Mouse (Mus musculus) neural tube, embryonic 11.5 days (tissue): ENCODE measurements at regions not wholly inside any gene's neighbourhood (a gene's known extent, or its start where the extent isn't known, plus 50 kb on each side); places are given as distances from the start of the nearest gene placed in this dataset.

Experiments used
- ATAC-seq: fragments of 200-750 bp; cut with Nextera tagmentation; 2 replicates; pipeline ENCODE4 v1.8.0; 2017; ENCODE audit warnings: moderate number of reproducible peaks, mild to moderate bottlenecking, moderate TSS enrichment, moderate library complexity; ENCODE audit not compliant: insufficient read depth, low FRiP score, low TSS enrichment
- DNase-seq: peaks from one replicate; pipeline ENCODE4 v3.0.0-alpha.2; 2015; ENCODE audit warnings: low spot score
- H3K27ac ChIP-seq: fragments of 300-500 bp; sonication (generic); 2 replicates; pipeline ENCODE4 v1.5.1; 2014; ENCODE audit warnings: low read depth, mild to moderate bottlenecking, low read length
- H3K27me3 ChIP-seq: fragments of 300-500 bp; sonication (generic); 2 replicates; pipeline ENCODE4 v1.6.1; 2014; ENCODE audit warnings: mild to moderate bottlenecking, low read length, mixed read lengths; ENCODE audit not compliant: control insufficient read depth, insufficient read depth
- H3K36me3 ChIP-seq: fragments of 300-500 bp; sonication (generic); 2 replicates; pipeline ENCODE4 v1.6.1; 2014; ENCODE audit warnings: mild to moderate bottlenecking, low read length, moderate library complexity, mixed read lengths; ENCODE audit not compliant: control insufficient read depth, insufficient read depth
- H3K4me1 ChIP-seq: fragments of 300-500 bp; sonication (generic); 2 replicates; pipeline ENCODE4 v1.6.1; 2014; ENCODE audit warnings: low read length, mixed read lengths; ENCODE audit not compliant: control insufficient read depth, insufficient read depth
- H3K4me2 ChIP-seq: fragments of 300-500 bp; sonication (generic); 2 replicates; pipeline ENCODE4 v1.6.1; 2014; ENCODE audit warnings: low read depth, mild to moderate bottlenecking, moderate library complexity
- H3K4me3 ChIP-seq: fragments of 300-500 bp; sonication (generic); 2 replicates; pipeline ENCODE4 v1.5.1; 2014; ENCODE audit warnings: low read depth, low read length
- H3K9ac ChIP-seq: fragments of 300-500 bp; sonication (generic); 2 replicates; pipeline ENCODE4 v1.6.1; 2014; ENCODE audit warnings: mild to moderate bottlenecking, low read length
- H3K9me3 ChIP-seq: fragments of 300-500 bp; sonication (generic); 2 replicates; pipeline ENCODE4 v1.6.1; 2016; ENCODE audit warnings: low read length; ENCODE audit not compliant: control insufficient read depth
- WGBS: fragments of 180-500 bp; shearing (Covaris S2); extraction: QIAGEN DNeasy Blood & Tissue Kit; methylation state at CpG from one replicate; pipeline ENCODE4 v1.1.7; 2014; 5-methylcytosine and 5-hydroxymethylcytosine counted together

DNA sequence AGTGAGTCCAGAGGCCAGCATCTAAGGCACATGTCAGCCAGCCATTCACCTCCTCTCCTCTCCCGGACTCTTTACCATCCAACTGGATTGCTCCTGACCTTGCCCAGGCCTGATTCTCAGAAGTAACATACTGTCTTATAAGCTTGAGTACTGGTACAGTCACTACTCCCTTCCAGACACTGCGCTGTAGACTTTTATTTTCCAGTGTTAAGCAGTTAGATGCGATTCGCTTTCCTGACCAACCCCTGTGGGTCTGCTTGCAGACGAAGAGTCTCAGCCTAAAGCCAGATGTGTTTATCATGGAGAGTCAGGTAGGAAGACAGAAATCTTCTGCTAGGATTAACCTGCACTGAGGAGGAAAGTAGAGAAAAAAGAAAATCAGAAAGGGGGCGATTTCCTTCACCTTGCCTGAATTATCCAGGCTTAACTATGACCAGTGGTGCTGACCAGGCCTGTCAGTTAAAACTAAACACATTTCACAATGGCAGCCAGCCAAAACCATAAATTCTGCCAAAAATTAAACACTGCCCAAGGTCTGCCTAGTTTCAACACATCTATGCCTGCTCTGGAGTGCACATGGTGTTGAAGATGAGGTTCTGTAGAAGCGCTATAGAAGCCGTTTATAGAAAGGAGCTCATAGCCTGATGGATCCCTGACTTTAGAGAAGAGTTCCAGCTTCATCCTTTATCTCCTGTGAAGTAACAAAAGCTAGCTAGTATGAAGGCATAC lies 199.5 kb upstream of the Mctp2 start:
- H3K4me3 ChIP-seq = no peak overlapping the region
- H3K9me3 ChIP-seq = no peaks in the 10 kb centered on the region
- H3K27me3 ChIP-seq = 0 out of 2 replicates have a peak, but pooled peaks cover 2% of the 10 kb centered on the region
- 79% methylated on average over 8 of the region's 8 CpGs for WGBS
- no peak overlapping the region for H3K27ac ChIP-seq
- no peak overlapping the region for H3K4me2 ChIP-seq
- H3K9ac ChIP-seq = no peak overlapping the region
- DNase-seq (no peak), ATAC-seq (no peak)
- H3K4me1 ChIP-seq = no peaks in the 10 kb centered on the region
- no peaks in the 10 kb centered on the region for H3K36me3 ChIP-seq

DNA sequence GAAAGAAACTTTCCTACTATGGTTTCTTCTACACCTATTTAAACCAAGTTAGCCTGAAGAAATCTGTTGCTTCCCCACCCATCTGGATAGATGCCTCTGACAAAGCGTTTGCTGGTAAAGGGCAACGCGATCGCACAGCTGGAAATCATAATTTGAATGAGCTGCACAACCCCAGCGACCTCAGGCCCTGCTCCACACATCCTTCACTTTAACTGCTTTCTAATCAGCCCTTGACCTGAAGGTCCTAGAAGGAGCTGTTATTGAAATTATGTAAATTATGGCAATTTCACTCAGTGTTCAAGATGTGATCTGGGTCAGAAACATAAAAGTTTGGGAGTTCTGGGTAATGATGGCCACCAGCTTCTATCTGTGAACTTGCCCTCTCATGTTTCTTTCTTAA lies 201.5 kb upstream of the Mctp2 start:
- Histone ChIP-seq H3K4me2 (no peak overlapping the region), H3K4me1 (no peaks in the 10 kb centered on the region), H3K36me3 (no peaks in the 10 kb centered on the region), H3K9ac (no peak overlapping the region), H3K9me3 (no peaks in the 10 kb centered on the region), H3K27me3 (0 out of 2 replicates have a peak, but pooled peaks cover 2% of the 10 kb centered on the region), H3K27ac (no peak overlapping the region), H3K4me3 (no peak overlapping the region)
- no peak for DNase-seq
- 25% methylated on average over 5 of the region's 5 CpGs for WGBS
- no peak for ATAC-seq

DNA sequence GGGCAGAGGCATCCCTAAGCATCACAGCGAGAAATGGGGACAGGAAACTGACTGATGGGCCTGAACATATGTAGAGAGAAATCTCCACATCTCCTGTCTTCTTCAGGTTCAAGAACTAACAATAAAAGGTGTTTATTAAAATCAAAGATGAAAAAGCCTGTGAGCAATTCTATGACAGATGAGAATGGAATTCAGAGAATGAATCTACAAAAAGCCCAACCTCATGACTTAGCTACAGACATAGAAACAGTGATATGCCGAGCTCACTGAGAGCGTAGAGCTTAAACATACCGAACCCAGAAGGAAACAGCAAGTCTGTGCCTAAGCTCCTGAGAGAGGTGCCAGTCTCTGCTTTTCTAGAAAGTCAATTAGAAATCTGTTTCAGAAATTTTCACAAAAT lies 203.7 kb upstream of the Mctp2 start:
- no peak for DNase-seq
- Histone ChIP-seq H3K9ac (no peak overlapping the region), H3K9me3 (no peaks in the 10 kb centered on the region), H3K4me3 (no peak overlapping the region), H3K4me2 (no peak overlapping the region), H3K36me3 (no peaks in the 10 kb centered on the region), H3K27me3 (no peaks in the 10 kb centered on the region), H3K4me1 (no peaks in the 10 kb centered on the region), H3K27ac (no peak overlapping the region)
- WGBS = 86% methylated on average over 4 of the region's 4 CpGs
- no peak for ATAC-seq

DNA sequence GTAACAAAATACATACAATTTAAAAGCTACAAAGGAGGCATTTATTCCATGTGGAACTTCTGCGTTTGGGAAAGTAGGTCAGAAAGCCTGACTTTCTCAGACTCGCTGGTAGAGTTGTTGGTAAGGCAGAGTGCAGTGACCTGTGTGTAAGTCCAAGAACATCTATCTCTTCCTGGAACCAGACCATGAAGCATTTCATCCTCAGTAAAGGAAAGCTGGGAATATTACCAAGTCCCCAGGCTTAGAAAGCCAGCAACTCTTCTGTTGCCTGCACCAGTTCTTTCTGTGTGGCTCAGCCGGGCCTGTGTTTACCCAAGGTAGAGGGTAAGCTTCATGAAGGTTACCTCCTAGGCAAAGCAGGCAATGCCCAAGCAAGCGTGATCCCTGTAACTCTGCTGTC lies 207.0 kb upstream of the Mctp2 start:
- H3K9me3 ChIP-seq = no peaks in the 10 kb centered on the region
- 84% methylated on average over 4 of the region's 4 CpGs for WGBS

DNA sequence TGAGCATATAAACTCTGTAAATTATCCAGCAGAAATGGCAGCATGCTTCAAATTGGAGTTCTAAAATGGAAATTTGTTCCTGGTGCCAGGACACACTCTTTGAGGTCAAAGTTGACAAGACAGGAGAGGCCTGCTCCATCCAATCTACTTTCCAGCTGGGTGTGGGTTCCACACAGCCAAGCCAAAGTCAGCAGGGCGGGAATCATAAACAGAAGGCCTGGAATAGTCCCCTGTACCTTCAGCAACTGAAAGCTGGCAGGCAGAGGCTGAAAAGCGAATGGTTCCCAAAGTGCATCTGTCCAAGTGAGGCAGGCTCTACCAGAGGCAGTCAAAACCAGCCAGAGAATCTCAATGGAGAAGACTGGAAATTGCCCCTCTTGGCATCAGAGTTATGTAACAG lies 208.4 kb upstream of the Mctp2 start:
- peaks cover 2% of the 10 kb centered on the region; the same call in 1 of the 2 replicates for H3K4me1 ChIP-seq
- WGBS = 84% methylated on average over 2 of the region's 2 CpGs
- H3K4me2 ChIP-seq = no peak overlapping the region
- H3K9me3 ChIP-seq = no peaks in the 10 kb centered on the region
- no peak overlapping the region for H3K4me3 ChIP-seq
- no peak for DNase-seq
- no peak overlapping the region for H3K27ac ChIP-seq
- H3K9ac ChIP-seq = no peak overlapping the region
- no peak for ATAC-seq
- H3K36me3 ChIP-seq = no peaks in the 10 kb centered on the region
- no peaks in the 10 kb centered on the region for H3K27me3 ChIP-seq

More for the DNA sequence above, 207.0 kb upstream of the Mctp2 start:
- Histone ChIP-seq H3K9ac (no peak overlapping the region), H3K27ac (no peak overlapping the region), H3K4me3 (no peak overlapping the region), H3K36me3 (no peaks in the 10 kb centered on the region), H3K4me1 (no peaks in the 10 kb centered on the region), H3K27me3 (no peaks in the 10 kb centered on the region), H3K4me2 (no peak overlapping the region)
- ATAC-seq (no peak), DNase-seq (no peak)

DNA sequence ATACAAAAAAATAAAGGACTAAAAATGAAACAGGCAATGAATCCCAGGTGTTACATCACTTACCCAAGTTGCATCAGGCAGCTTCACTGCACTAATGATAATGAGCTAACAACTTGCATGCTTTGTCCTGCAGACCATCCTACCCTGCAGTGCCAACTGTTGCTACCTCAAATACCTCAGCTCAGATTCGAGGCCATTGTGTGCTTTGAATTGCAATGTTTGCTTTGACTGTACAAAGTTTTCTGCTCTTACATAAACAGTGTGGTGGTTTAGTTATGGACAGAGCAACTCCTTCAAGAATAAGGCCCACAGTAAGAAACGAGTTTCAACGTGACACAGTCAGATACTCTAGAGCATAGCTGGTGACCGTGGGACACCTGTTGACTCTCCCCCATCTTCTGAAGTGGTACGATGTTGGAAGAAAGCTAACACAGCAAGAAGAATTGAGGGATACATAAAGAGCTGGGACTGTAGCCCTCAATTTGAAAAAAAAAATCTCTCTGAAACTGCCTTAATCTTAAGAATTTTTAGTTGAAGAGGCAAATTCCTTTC lies 212.1 kb upstream of the Mctp2 start:
- H3K9me3 ChIP-seq = no peaks in the 10 kb centered on the region
- peaks cover 2% of the 10 kb centered on the region; the same call in 1 of the 2 replicates for H3K4me1 ChIP-seq
- no peak overlapping the region for H3K4me2 ChIP-seq
- H3K27ac ChIP-seq = no peak overlapping the region
- H3K4me3 ChIP-seq = no peak overlapping the region
- H3K36me3 ChIP-seq = no peaks in the 10 kb centered on the region
- WGBS = 52% methylated on average over 5 of the region's 5 CpGs
- DNase-seq (no peak), ATAC-seq (no peak)
- H3K27me3 ChIP-seq = no peaks in the 10 kb centered on the region
- H3K9ac ChIP-seq = no peak overlapping the region

DNA sequence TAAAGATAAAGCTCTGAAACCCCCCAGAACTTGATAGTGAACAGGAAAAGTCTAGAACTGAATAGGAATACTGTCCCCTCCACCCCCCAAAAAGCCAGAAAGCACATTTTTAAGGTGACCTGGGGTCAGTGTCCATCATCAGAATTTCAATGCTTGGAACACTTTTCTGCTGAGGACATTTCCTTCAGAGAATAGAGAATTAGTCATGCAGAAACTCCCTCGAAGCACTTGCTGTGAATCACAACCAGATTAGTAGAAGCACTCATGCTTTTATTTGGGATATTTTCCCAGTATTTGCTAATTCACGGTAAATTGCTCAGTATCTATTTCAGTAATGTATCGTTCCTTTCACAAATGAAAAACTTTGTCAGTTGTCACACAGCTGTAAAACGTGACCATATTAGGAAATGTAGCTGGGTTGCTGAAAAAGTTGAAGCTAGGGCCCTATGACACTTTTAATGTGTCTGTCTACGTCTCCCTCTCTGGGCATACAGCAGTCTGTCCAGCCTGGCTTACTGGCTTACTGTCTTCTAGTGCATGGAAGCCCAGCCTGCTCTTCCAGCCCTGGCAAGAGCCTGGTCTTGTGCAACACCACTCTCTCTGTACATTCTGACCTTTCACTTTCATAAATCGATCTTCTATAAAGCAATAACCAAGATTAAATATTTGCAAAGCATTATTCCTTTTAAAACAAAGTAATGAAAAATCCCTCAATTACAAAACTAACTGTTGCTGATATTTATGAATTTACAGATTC lies 213.1 kb upstream of the Mctp2 start:
- no peak overlapping the region for H3K27ac ChIP-seq
- 45% methylated on average over 6 of the region's 6 CpGs for WGBS
- H3K4me2 ChIP-seq = no peak overlapping the region
- no peak overlapping the region for H3K4me3 ChIP-seq
- DNase-seq (peak; percentile 19), ATAC-seq (no peak)
- H3K36me3 ChIP-seq = no peaks in the 10 kb centered on the region
- H3K27me3 ChIP-seq = no peaks in the 10 kb centered on the region
- H3K4me1 ChIP-seq = peaks cover 2% of the 10 kb centered on the region; the same call in 1 of the 2 replicates
- H3K9ac ChIP-seq = no peak overlapping the region
- H3K9me3 ChIP-seq = no peaks in the 10 kb centered on the region

DNA sequence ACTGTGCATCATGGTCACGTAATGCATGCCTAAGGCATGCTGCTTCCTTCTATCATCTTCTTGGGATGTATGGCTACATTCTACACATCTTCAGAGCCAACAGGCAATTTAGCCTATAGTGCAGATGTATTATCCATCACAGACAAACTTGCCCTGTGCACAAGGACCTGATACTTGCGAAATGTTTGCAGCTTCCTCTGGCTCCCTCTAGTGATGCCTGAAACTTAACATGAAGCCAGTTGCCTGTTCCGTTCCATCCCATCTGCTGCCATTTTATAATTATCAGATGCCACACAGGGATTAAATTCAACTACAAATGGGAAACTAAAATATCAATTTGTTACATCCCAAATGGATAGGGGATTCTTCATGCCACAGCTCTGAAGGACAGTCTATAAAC lies 222.5 kb upstream of the Mctp2 start:
- no peaks in the 10 kb centered on the region for H3K36me3 ChIP-seq
- DNase-seq (no peak), ATAC-seq (no peak)
- no peaks in the 10 kb centered on the region for H3K27me3 ChIP-seq
- no peak overlapping the region for H3K4me3 ChIP-seq
- no peaks in the 10 kb centered on the region for H3K4me1 ChIP-seq
- 87% methylated on average over 3 of the region's 3 CpGs for WGBS
- H3K27ac ChIP-seq = no peak overlapping the region
- H3K9me3 ChIP-seq = no peaks in the 10 kb centered on the region
- no peak overlapping the region for H3K4me2 ChIP-seq
- no peak overlapping the region for H3K9ac ChIP-seq
